Mouse (Mus musculus) heart, adult 2 months (tissue): ENCODE measurements around the gene Asf1a.

ENCODE experiments used
- CTCF ChIP-seq: fragments of 200-600 bp; IDR thresholded peaks from 2 replicates; pipeline ENCODE4 v1.8.1; 2022; ENCODE audit warnings: antibody characterized with exemption, mild to moderate bottlenecking, moderate library complexity
- EP300 ChIP-seq: fragments of 200-500 bp; IDR thresholded peaks from 2 replicates; pipeline ENCODE4 v1.6.1; 2011; ENCODE audit warnings: low read depth, low read length, control low read depth; ENCODE audit not compliant: insufficient read depth
- POLR2A ChIP-seq: fragments of 200-500 bp; IDR thresholded peaks from 2 replicates; pipeline ENCODE4 v1.6.1; 2011; ENCODE audit warnings: mild to moderate bottlenecking, low read depth, low read length, control low read depth; ENCODE audit not compliant: insufficient read depth

GRCm38 (mm10) chr10:53580137-53580536, 16.4 kb upstream of the Asf1a start:
- TF ChIP-seq CTCF, result no peak
- TF ChIP-seq POLR2A, result no peak
- no peak for TF ChIP-seq EP300
